Mouse (Mus musculus) 416B (cell line): ENCODE measurements around the gene Cabcoco1.

ENCODE experiments used
- DNase-seq: peaks from one replicate; pipeline ENCODE4 v3.0.0; 2011; ENCODE audit warnings: low read depth

Cabcoco1 gene

GRCm38 (mm10) chr10:68507741-68508140 is 34.0 kb downstream of the Cabcoco1 start:
- no peak for DNase-seq

- DNase-seq: no peak
Observed at GRCm38 (mm10) chr10:68506242-68506641, 35.5 kb downstream of the Cabcoco1 start.

- DNase-seq: no peak
Observed at GRCm38 (mm10) chr10:68504586-68505152, 37.0 kb downstream of the Cabcoco1 start.

GRCm38 (mm10) chr10:68501067-68501466 is 40.6 kb downstream of the Cabcoco1 start:
- DNase-seq: no peak

- DNase-seq: no peak
Observed at GRCm38 (mm10) chr10:68495246-68495645, 46.5 kb downstream of the Cabcoco1 start.

- no peak for DNase-seq
Observed at GRCm38 (mm10) chr10:68491557-68491956, 50.1 kb downstream of the Cabcoco1 start.

GRCm38 (mm10) chr10:68490781-68491180 is 50.9 kb downstream of the Cabcoco1 start:
- no peak for DNase-seq

GRCm38 (mm10) chr10:68472799-68473198 is 68.9 kb downstream of the Cabcoco1 start:
- DNase-seq: peak; percentile 56

- DNase-seq: no peak
Observed at GRCm38 (mm10) chr10:68465737-68466327, 75.9 kb downstream of the Cabcoco1 start.

- peak; percentile 49 for DNase-seq
Observed at GRCm38 (mm10) chr10:68464943-68465342, 76.8 kb downstream of the Cabcoco1 start.

GRCm38 (mm10) chr10:68459784-68460183 is 81.9 kb downstream of the Cabcoco1 start:
- no peak for DNase-seq

GRCm38 (mm10) chr10:68457019-68457418 is 84.7 kb downstream of the Cabcoco1 start:
- no peak for DNase-seq

GRCm38 (mm10) chr10:68454541-68454940 is 87.2 kb downstream of the Cabcoco1 start:
- DNase-seq: no peak

- DNase-seq: peak; percentile 8
Observed at GRCm38 (mm10) chr10:68446797-68447125, 94.9 kb downstream of the Cabcoco1 start.

- DNase-seq: no peak
Observed at GRCm38 (mm10) chr10:68445876-68446796, 95.6 kb downstream of the Cabcoco1 start.

- no peak for DNase-seq
Observed at GRCm38 (mm10) chr10:68445244-68445811, 96.4 kb downstream of the Cabcoco1 start.

- DNase-seq: peak; percentile 23
Observed at GRCm38 (mm10) chr10:68444361-68445114, 97.2 kb downstream of the Cabcoco1 start.

GRCm38 (mm10) chr10:68443132-68443531 is 98.6 kb downstream of the Cabcoco1 start:
- DNase-seq: no peak

- DNase-seq: no peak
Observed at GRCm38 (mm10) chr10:68442713-68443112, 99.0 kb downstream of the Cabcoco1 start.

- DNase-seq: no peak
Observed at GRCm38 (mm10) chr10:68441931-68442662, 99.6 kb downstream of the Cabcoco1 start.

GRCm38 (mm10) chr10:68440515-68440914 is 101.2 kb downstream of the Cabcoco1 start:
- no peak for DNase-seq
